Mouse (Mus musculus) lung, adult 2 months (tissue): ENCODE measurements at regions not wholly inside any gene's neighbourhood (a gene's known extent, or its start where the extent isn't known, plus 50 kb on each side); places are given as distances from the start of the nearest gene placed in this dataset.

Experiments used
- CTCF ChIP-seq: fragments of 200-500 bp; IDR thresholded peaks from 2 replicates; pipeline ENCODE4 v1.5.1; 2011; ENCODE audit warnings: mild to moderate bottlenecking, low read length, control low read depth; ENCODE audit not compliant: insufficient read depth
- POLR2A ChIP-seq: fragments of 200-500 bp; IDR thresholded peaks from 2 replicates; pipeline ENCODE4 v1.6.1; 2011; ENCODE audit warnings: low read depth, mild to moderate bottlenecking, control low read depth, low read length, borderline replicate concordance; ENCODE audit errors: extremely low read depth

- TF ChIP-seq CTCF (no peak), POLR2A (no peak)
Observed at GRCm38 (mm10) chr17:84056469-84056868, 131.3 kb downstream of the Zfp36l2 start.
